Mouse (Mus musculus) CH12.LX (cell line): ENCODE results near the gene Olfr876. TPM values are rescaled to one million over a fixed set of nuclear protein-coding genes. Genes with fewer than 3 reads are reported as not detected.

Experiments used
- DNase-seq: peaks from one replicate; pipeline ENCODE4 v3.0.0-alpha.2; 2013; ENCODE audit errors: extremely low read depth
- H3K27ac ChIP-seq: 2 replicates; pipeline ENCODE4 v1.5.1; 2012; ENCODE audit warnings: low read depth, mild to moderate bottlenecking, control low read depth, moderate library complexity; ENCODE audit not compliant: insufficient read depth
- H3K27me3 ChIP-seq: replicated peaks from 2 replicates; pipeline ENCODE3; 2012; ENCODE audit warnings: inconsistent platforms
- H3K36me3 ChIP-seq, 2 experiments: replicated peaks in 1 of 2; 2 replicates each; pipeline versions ENCODE3 to v1.6.1; 2012; ENCODE audit warnings: inconsistent platforms in 1 of 2, low read length in 1 of 2, mild to moderate bottlenecking in 1 of 2, mixed read lengths in 1 of 2, moderate library complexity in 1 of 2; ENCODE audit not compliant: control insufficient read depth in 1 of 2, insufficient read depth in 1 of 2
- H3K4me1 ChIP-seq, 2 experiments: 2 replicates each; pipeline ENCODE4 v1.6.1; 2012; ENCODE audit warnings: inconsistent platforms in 1 of 2, moderate library complexity in 1 of 2; ENCODE audit not compliant: insufficient read depth in 2 of 2, control insufficient read depth in 1 of 2
- H3K4me2 ChIP-seq: 2 replicates; pipeline ENCODE4 v1.6.1; 2012; ENCODE audit warnings: low read depth, mild to moderate bottlenecking, control low read depth; ENCODE audit not compliant: poor library complexity, insufficient read depth, severe bottlenecking
- H3K4me3 ChIP-seq, 3 experiments: fragments of 150-350 bp in 1 of 3; sonication (generic) in 1 of 3; replicated peaks in 1 of 3; 2 replicates each; pipeline versions ENCODE3 to v1.5.1; 2011 to 2012; ENCODE audit warnings: low read depth in 2 of 3, low read length in 2 of 3, mild to moderate bottlenecking in 2 of 3, moderate library complexity in 2 of 3, control low read depth in 1 of 3, improper control_type of control experiment in 1 of 3, inconsistent platforms in 1 of 3, mixed read lengths in 1 of 3; ENCODE audit not compliant: poor library complexity in 1 of 3
- H3K79me2 ChIP-seq: replicated peaks from 2 replicates; pipeline ENCODE4 v1.6.1; 2012; ENCODE audit warnings: mild to moderate bottlenecking, moderate library complexity; ENCODE audit not compliant: control insufficient read depth, poor library complexity, insufficient read depth, severe bottlenecking; ENCODE audit errors: extremely low read depth
- H3K9ac ChIP-seq: 2 replicates; pipeline ENCODE4 v1.6.1; 2012; ENCODE audit warnings: low read depth, mild to moderate bottlenecking, control low read depth, moderate library complexity; ENCODE audit not compliant: insufficient read depth
- H3K9me3 ChIP-seq: replicated peaks from 2 replicates; pipeline ENCODE3; 2012; ENCODE audit warnings: low read length, inconsistent platforms, mixed read lengths
- BHLHE40 ChIP-seq: IDR thresholded peaks from 2 replicates; pipeline ENCODE4 v1.6.1; 2011; ENCODE audit warnings: mild to moderate bottlenecking, low read depth, low read length, improper control_type of control experiment
- CTCF ChIP-seq, 2 experiments: IDR thresholded peaks in 1 of 2; conservative IDR thresholded peaks in 1 of 2; 2 replicates each; pipeline ENCODE4 v1.5.1; 2011 to 2012; ENCODE audit warnings: low read depth in 2 of 2, low read length in 2 of 2, improper control_type of control experiment in 1 of 2, inconsistent platforms in 1 of 2, mild to moderate bottlenecking in 1 of 2, moderate library complexity in 1 of 2
- ELF1 ChIP-seq: IDR thresholded peaks from 2 replicates; pipeline ENCODE4 v1.6.1; 2014; ENCODE audit warnings: low read depth, mild to moderate bottlenecking, inconsistent platforms, low read length, improper control_type of control experiment
- EP300 ChIP-seq: IDR thresholded peaks from 2 replicates; pipeline ENCODE4 v1.6.1; 2011; ENCODE audit warnings: low read length, improper control_type of control experiment
- HCFC1 ChIP-seq: IDR thresholded peaks from 2 replicates; pipeline ENCODE4 v1.6.1; 2012; ENCODE audit warnings: low read depth, mild to moderate bottlenecking, inconsistent platforms, low read length, improper control_type of control experiment
- IRF4 ChIP-seq: IDR thresholded peaks from 2 replicates; pipeline ENCODE4 v1.6.1; 2014; ENCODE audit warnings: low read depth, mild to moderate bottlenecking, inconsistent platforms, low read length, improper control_type of control experiment
- JUND ChIP-seq: conservative IDR thresholded peaks from 2 replicates; pipeline ENCODE4 v1.6.1; 2011; ENCODE audit warnings: low read depth, low read length, improper control_type of control experiment
- MAFK ChIP-seq: IDR thresholded peaks from 2 replicates; pipeline ENCODE4 v1.6.1; 2011; ENCODE audit warnings: low read length, improper control_type of control experiment; ENCODE audit not compliant: insufficient replicate concordance
- MAZ ChIP-seq: IDR thresholded peaks from 2 replicates; pipeline ENCODE4 v1.6.1; 2012; ENCODE audit warnings: low read depth, mild to moderate bottlenecking, inconsistent platforms, low read length, improper control_type of control experiment, moderate library complexity
- MEF2A ChIP-seq: IDR thresholded peaks from 2 replicates; pipeline ENCODE4 v1.6.1; 2014; ENCODE audit warnings: low read depth, mild to moderate bottlenecking, inconsistent platforms, low read length, improper control_type of control experiment, borderline replicate concordance
- MXI1 ChIP-seq: IDR thresholded peaks from 2 replicates; pipeline ENCODE4 v1.6.1; 2011; ENCODE audit warnings: mild to moderate bottlenecking, low read depth, low read length, improper control_type of control experiment
- MYC ChIP-seq: IDR thresholded peaks from 2 replicates; pipeline ENCODE4 v1.6.1; 2011; ENCODE audit warnings: low read depth, mild to moderate bottlenecking, improper control_type of control experiment, low read length
- NELFE ChIP-seq: IDR thresholded peaks from 2 replicates; pipeline ENCODE4 v1.6.1; 2011; ENCODE audit warnings: low read depth, low read length, improper control_type of control experiment
- NRF1 ChIP-seq: IDR thresholded peaks from 2 replicates; pipeline ENCODE4 v1.6.1; 2014; ENCODE audit warnings: low read depth, mild to moderate bottlenecking, inconsistent platforms, low read length, improper control_type of control experiment, moderate library complexity
- POLR2AphosphoS2 ChIP-seq: IDR thresholded peaks from 2 replicates; pipeline ENCODE4 v1.6.1; 2011; ENCODE audit warnings: low read depth, low read length, improper control_type of control experiment
- RCOR1 ChIP-seq: conservative IDR thresholded peaks from 2 replicates; pipeline ENCODE4 v1.6.1; 2012; ENCODE audit warnings: low read depth, mild to moderate bottlenecking, inconsistent platforms, low read length, improper control_type of control experiment
- SIN3A ChIP-seq: IDR thresholded peaks from 2 replicates; pipeline ENCODE4 v1.6.1; 2012; ENCODE audit warnings: low read length, improper control_type of control experiment, inconsistent platforms
- SMC3 ChIP-seq: IDR thresholded peaks from 2 replicates; pipeline ENCODE4 v1.6.1; 2011; ENCODE audit warnings: low read depth, low read length, improper control_type of control experiment
- TBP ChIP-seq: conservative IDR thresholded peaks from 2 replicates; pipeline ENCODE4 v1.6.1; 2011; ENCODE audit warnings: low read depth, low read length, improper control_type of control experiment
- UBTF ChIP-seq: IDR thresholded peaks from 2 replicates; pipeline ENCODE4 v1.6.1; 2012; ENCODE audit warnings: low read depth, mild to moderate bottlenecking, inconsistent platforms, low read length, improper control_type of control experiment, moderate library complexity
- USF1 ChIP-seq: IDR thresholded peaks from 2 replicates; pipeline ENCODE4 v1.6.1; 2014; ENCODE audit warnings: low read depth, mild to moderate bottlenecking, inconsistent platforms, low read length, improper control_type of control experiment
- USF2 ChIP-seq: conservative IDR thresholded peaks from 2 replicates; pipeline ENCODE4 v1.6.1; 2011; ENCODE audit warnings: low read depth, low read length, improper control_type of control experiment
- ZNF384 ChIP-seq: IDR thresholded peaks from 2 replicates; pipeline ENCODE4 v1.6.1; 2012; ENCODE audit warnings: low read depth, low read length, improper control_type of control experiment, inconsistent platforms
- dilution Hi-C: fragments of 300-500 bp; cut with MboI; formaldehyde crosslinking; loops from 2 replicates; pipeline ENCODE4 v1.14.3; 2020; ENCODE audit warnings: low sequenced_read_pairs; ENCODE audit not compliant: extremely low pct_unique_long_range_greater_than_20kb, extremely low pct_ligation_motif_present
- in situ Hi-C: fragments of 300-500 bp; cut with MboI; formaldehyde crosslinking; loops from 3 replicates; pipeline ENCODE4 v1.14.3; 2019; ENCODE audit warnings: low sequenced_read_pairs, low pct_ligation_motif_present, low pct_unique_long_range_greater_than_20kb, mixed read lengths
- polyA plus RNA-seq: library from polyadenylated mRNA; unstranded; fragments of >175 nt; gene quantifications from 2 replicates; pipeline ENCODE4 v1.2.1, GENCODE M21; 2012; ENCODE audit warnings: low read depth; ENCODE audit not compliant: insufficient read length
- total RNA-seq, 2 experiments: library from RNA; depleted of rRNA; stranded (reverse); fragments of 300-350 nt in 1 of 2; fragments of >200 nt in 1 of 2; gene quantifications; 2 replicates each; pipeline ENCODE4 v1.2.3; 2012 to 2014

Olfr876 gene
- total and polyA plus RNA-seq, 3 experiments: not detected

GRCm38 (mm10) chr9:37833341-37833740 is 30.5 kb downstream of the Olfr876 start:
- H3K79me2 ChIP-seq: no peaks in the 10 kb centered on the region
- no peak overlapping the region for H3K9ac ChIP-seq
- no peak overlapping the region for H3K27ac ChIP-seq
- in situ Hi-C loops: no loop called here
- H3K4me2 ChIP-seq: no peak overlapping the region
- no peaks in the 10 kb centered on the region for H3K4me1 ChIP-seq
- DNase-seq: no peak
- no peaks in the 10 kb centered on the region for H3K9me3 ChIP-seq
- no peaks in the 10 kb centered on the region for H3K27me3 ChIP-seq
- TF ChIP-seq MYC (no peak), JUND (no peak), EP300 (no peak), NELFE (no peak), ZNF384 (no peak), SIN3A (no peak), RCOR1 (no peak), ELF1 (no peak), HCFC1 (no peak), UBTF (no peak), BHLHE40 (no peak), MXI1 (no peak), NRF1 (no peak)
- TF ChIP-seq, all 38 proteins: peak for 0
- dilution Hi-C loops: no loop called here
- H3K4me3 ChIP-seq: no peak overlapping the region
- H3K36me3 ChIP-seq: no peaks in the 10 kb centered on the region

- H3K4me3 ChIP-seq: no peak overlapping the region
- H3K27me3 ChIP-seq: no peaks in the 10 kb centered on the region
- no peaks in the 10 kb centered on the region for H3K9me3 ChIP-seq
- no peak overlapping the region for H3K4me2 ChIP-seq
- no peaks in the 10 kb centered on the region for H3K79me2 ChIP-seq
- in situ Hi-C loops: no loop called here
- no peak for DNase-seq
- H3K9ac ChIP-seq: no peak overlapping the region
- H3K27ac ChIP-seq: no peak overlapping the region
- TF ChIP-seq MXI1 (no peak), NRF1 (no peak), CTCF (conservative IDR thresholded peaks at IDR 0.05 in 1 of 2, IDR thresholded peaks at IDR 0.05 in 1 of 2; ENCODE audit: low read depth in 2 of 2, low read length in 2 of 2) (no peak), TBP (no peak), MAZ (no peak), IRF4 (no peak), USF1 (no peak), MAFK (no peak), POLR2AphosphoS2 (no peak), SIN3A (no peak), NELFE (no peak), MEF2A (no peak), SMC3 (no peak), BHLHE40 (no peak), ZNF384 (no peak), EP300 (no peak), USF2 (no peak)
- dilution Hi-C loops: no loop called here
- H3K36me3 ChIP-seq: no peaks in the 10 kb centered on the region
- H3K4me1 ChIP-seq: no peaks in the 10 kb centered on the region
Measured at GRCm38 (mm10) chr9:37849267-37849666, 46.4 kb downstream of the Olfr876 start.
